Mouse (Mus musculus): ENCODE data around the gene Ptrh1. TPM values are rescaled to one million over a fixed set of nuclear protein-coding genes. Genes with fewer than 3 reads are reported as not detected.
A peak's percentile ranks its signal among the peaks of the same experiment; 100 is the strongest.

The Ptrh1 gene
- polyA plus RNA-seq, 1 experiment from 2014 or later: 4.9 TPM

GRCm38 (mm10) chr2:32759001-32759400, 16.6 kb upstream of the Ptrh1 start:
- Histone ChIP-seq H3K27ac (ENCODE audit: low read depth, low read length) (no peak overlapping the region), H3K4me2 (no peak overlapping the region), H3K27me3 (replicated peaks; ENCODE audit: control insufficient read depth, insufficient read depth, low read length) (no peaks in the 10 kb centered on the region), H3K36me3 (ENCODE audit: control insufficient read depth, insufficient read depth, low read length) (peaks cover 12% of the 10 kb centered on the region), H3K4me1 (replicated peaks; ENCODE audit: control insufficient read depth, insufficient read depth, low read length) (no peaks in the 10 kb centered on the region), H3K4me3 (ENCODE audit: low read depth, low read length) (no peak overlapping the region), H3K9me3 (ENCODE audit: control insufficient read depth, low read length) (no peaks in the 10 kb centered on the region), H3K9ac (ENCODE audit: low read depth, low read length) (no peak overlapping the region)
- WGBS: 85% methylated on average over 2 of the region's 2 CpGs
- no peak for ATAC-seq (replicated peaks; ENCODE audit: low FRiP score)
- DNase-seq (ENCODE audit: low spot score): no peak

- Histone ChIP-seq H3K9me3 (ENCODE audit: control insufficient read depth, low read length) (no peaks in the 10 kb centered on the region), H3K9ac (ENCODE audit: low read depth, low read length) (no peak overlapping the region), H3K27me3 (replicated peaks; ENCODE audit: control insufficient read depth, insufficient read depth, low read length) (no peaks in the 10 kb centered on the region), H3K36me3 (ENCODE audit: control insufficient read depth, insufficient read depth, low read length) (peaks cover 12% of the 10 kb centered on the region), H3K4me3 (ENCODE audit: low read depth, low read length) (no peak overlapping the region), H3K4me2 (no peak overlapping the region), H3K27ac (ENCODE audit: low read depth, low read length) (no peak overlapping the region), H3K4me1 (replicated peaks; ENCODE audit: control insufficient read depth, insufficient read depth, low read length) (no peaks in the 10 kb centered on the region)
- DNase-seq (ENCODE audit: low spot score): no peak
- ATAC-seq (replicated peaks; ENCODE audit: low FRiP score): no peak
- 86% methylated on average over 14 of the region's 14 CpGs for whole genome bisulfite sequencing
Measured at GRCm38 (mm10) chr2:32761361-32761760, 14.2 kb upstream of the Ptrh1 start.

DNA sequence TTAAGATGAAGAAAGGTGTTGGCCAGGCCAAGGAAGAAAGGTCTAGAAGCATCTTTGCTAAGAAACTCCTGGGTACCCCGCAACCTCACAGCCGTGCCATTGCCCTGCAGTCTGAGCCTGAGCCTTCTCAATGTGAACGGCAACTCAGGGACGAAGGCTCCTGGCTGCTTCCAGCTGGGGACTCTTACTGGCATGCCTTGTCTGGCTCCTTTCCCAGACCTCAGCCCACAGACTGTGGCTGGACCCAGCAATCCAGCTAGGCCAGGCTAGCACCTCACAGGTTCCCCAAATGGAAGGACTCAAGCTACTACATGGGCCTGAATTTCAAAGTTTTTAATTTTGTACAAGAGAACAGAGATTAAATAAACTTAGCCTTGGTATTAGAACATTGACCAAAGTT, 13.7 kb upstream of the Ptrh1 start:
- 87% methylated on average over 4 of the region's 4 CpGs for WGBS
- Histone ChIP-seq H3K4me2 (no peak overlapping the region), H3K27ac (ENCODE audit: low read depth, low read length) (no peak overlapping the region), H3K9ac (ENCODE audit: low read depth, low read length) (no peak overlapping the region), H3K36me3 (ENCODE audit: control insufficient read depth, insufficient read depth, low read length) (peaks cover 12% of the 10 kb centered on the region), H3K4me1 (replicated peaks; ENCODE audit: control insufficient read depth, insufficient read depth, low read length) (0 out of 2 replicates have a peak, but pooled peaks cover 3% of the 10 kb centered on the region), H3K4me3 (ENCODE audit: low read depth, low read length) (no peak overlapping the region), H3K27me3 (replicated peaks; ENCODE audit: control insufficient read depth, insufficient read depth, low read length) (no peaks in the 10 kb centered on the region), H3K9me3 (ENCODE audit: control insufficient read depth, low read length) (no peaks in the 10 kb centered on the region)
- ATAC-seq (replicated peaks; ENCODE audit: low FRiP score) (no peak), DNase-seq (ENCODE audit: low spot score) (no peak)

GRCm38 (mm10) chr2:32763353-32763752, 12.2 kb upstream of the Ptrh1 start:
- Histone ChIP-seq H3K27me3 (replicated peaks; ENCODE audit: control insufficient read depth, insufficient read depth, low read length) (no peaks in the 10 kb centered on the region), H3K9me3 (ENCODE audit: control insufficient read depth, low read length) (no peaks in the 10 kb centered on the region), H3K36me3 (ENCODE audit: control insufficient read depth, insufficient read depth, low read length) (peaks cover 12% of the 10 kb centered on the region), H3K9ac (ENCODE audit: low read depth, low read length) (no peak overlapping the region), H3K4me3 (ENCODE audit: low read depth, low read length) (no peak overlapping the region), H3K27ac (ENCODE audit: low read depth, low read length) (no peak overlapping the region), H3K4me2 (no peak overlapping the region), H3K4me1 (replicated peaks; ENCODE audit: control insufficient read depth, insufficient read depth, low read length) (peaks cover 11% of the 10 kb centered on the region; the same call in 1 of the 2 replicates)
- DNase-seq (ENCODE audit: low spot score) (no peak), ATAC-seq (replicated peaks; ENCODE audit: low FRiP score) (no peak)
- 62% methylated on average over 3 of the region's 3 CpGs for WGBS

DNA sequence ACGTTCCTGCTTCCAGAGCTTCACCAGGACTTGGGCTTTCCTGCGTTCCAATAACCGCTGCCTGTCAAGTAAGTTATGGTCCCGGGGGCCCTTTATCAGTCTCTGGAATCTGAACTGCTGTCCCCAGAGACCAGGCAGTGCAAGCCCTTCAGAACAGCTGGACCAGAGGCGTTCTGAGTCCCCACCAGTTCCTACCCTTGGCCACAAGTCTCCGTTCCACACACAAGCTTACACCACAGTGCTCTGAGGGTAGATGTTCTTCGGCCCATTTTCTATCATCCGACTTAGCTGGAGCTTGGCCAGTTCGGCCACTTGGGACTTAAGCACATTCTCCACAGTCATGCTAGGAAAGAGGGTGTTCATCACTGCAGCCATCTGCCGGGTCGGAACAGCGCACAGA, 8.3 kb upstream of the Ptrh1 start:
- 72% methylated on average over 12 of the region's 12 CpGs for WGBS
- ATAC-seq (replicated peaks; ENCODE audit: low FRiP score): no peak

GRCm38 (mm10) chr2:32768661-32769285, 6.8 kb upstream of the Ptrh1 start:
- ATAC-seq (replicated peaks; ENCODE audit: low FRiP score): peak; percentile 85
- peaks cover 29% of the 10 kb centered on the region for H3K4me1 ChIP-seq (replicated peaks; ENCODE audit: control insufficient read depth, insufficient read depth, low read length)

More for the DNA sequence above, 8.3 kb upstream of the Ptrh1 start:
- DNase-seq (ENCODE audit: low spot score): no peak
- no peak overlapping the region for H3K27ac ChIP-seq (ENCODE audit: low read depth, low read length)
- no peak overlapping the region for H3K4me2 ChIP-seq
- no peaks in the 10 kb centered on the region for H3K27me3 ChIP-seq (replicated peaks; ENCODE audit: control insufficient read depth, insufficient read depth, low read length)
- no peak overlapping the region for H3K9ac ChIP-seq (ENCODE audit: low read depth, low read length)
- peaks cover 29% of the 10 kb centered on the region for H3K4me1 ChIP-seq (replicated peaks; ENCODE audit: control insufficient read depth, insufficient read depth, low read length)
- no peak overlapping the region for H3K4me3 ChIP-seq (ENCODE audit: low read depth, low read length)
- H3K9me3 ChIP-seq (ENCODE audit: control insufficient read depth, low read length): no peaks in the 10 kb centered on the region
- H3K36me3 ChIP-seq (ENCODE audit: control insufficient read depth, insufficient read depth, low read length): peaks cover 2% of the 10 kb centered on the region; the same call in 1 of the 2 replicates

DNA sequence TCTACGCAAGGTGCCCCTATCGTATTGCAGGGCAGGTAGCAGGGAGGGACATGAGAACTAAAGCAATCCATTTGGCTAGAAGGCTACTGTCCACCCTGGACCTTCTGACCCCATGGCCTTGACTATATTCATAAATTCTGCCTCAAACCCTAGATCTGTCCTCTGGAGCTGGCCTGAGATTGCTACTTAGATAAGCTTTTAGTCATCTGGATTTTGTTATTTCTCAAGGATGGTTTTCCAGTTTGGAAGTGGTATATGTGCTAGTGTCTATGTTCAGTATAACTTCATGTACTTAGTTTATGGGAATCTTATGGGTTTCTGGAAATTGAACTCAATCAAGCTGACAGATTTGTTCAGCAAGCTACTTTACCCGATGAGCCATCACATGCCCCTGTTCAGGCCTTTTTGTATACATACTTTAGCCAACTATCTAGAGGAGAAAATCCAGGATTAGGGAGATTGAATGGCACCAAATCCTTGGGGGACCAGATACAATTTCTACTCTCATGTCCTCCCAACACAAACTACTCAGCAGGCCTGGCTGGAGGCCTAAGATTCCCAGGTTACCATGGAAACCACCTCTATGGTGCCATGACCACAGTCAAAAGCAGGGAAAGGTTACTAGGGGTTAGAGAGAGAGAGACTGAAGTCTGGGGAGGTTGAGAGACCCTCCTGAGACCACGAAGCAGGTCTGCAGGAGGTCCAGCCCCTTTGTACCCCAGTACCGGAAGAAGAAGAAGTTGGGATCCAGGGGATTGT, 6.1 kb upstream of the Ptrh1 start:
- no peak for DNase-seq (ENCODE audit: low spot score)
- H3K4me2 ChIP-seq: no peak overlapping the region
- WGBS: 81% methylated on average over 5 of the region's 5 CpGs
- peaks cover 29% of the 10 kb centered on the region for H3K4me1 ChIP-seq (replicated peaks; ENCODE audit: control insufficient read depth, insufficient read depth, low read length)
- H3K36me3 ChIP-seq (ENCODE audit: control insufficient read depth, insufficient read depth, low read length): no peaks in the 10 kb centered on the region
- peak overlapping the region; percentile 64; the same call in 1 of the 2 replicates for H3K27ac ChIP-seq (ENCODE audit: low read depth, low read length)
- H3K27me3 ChIP-seq (replicated peaks; ENCODE audit: control insufficient read depth, insufficient read depth, low read length): no peaks in the 10 kb centered on the region
- no peak overlapping the region for H3K4me3 ChIP-seq (ENCODE audit: low read depth, low read length)
- H3K9ac ChIP-seq (ENCODE audit: low read depth, low read length): no peak overlapping the region
- no peaks in the 10 kb centered on the region for H3K9me3 ChIP-seq (ENCODE audit: control insufficient read depth, low read length)
- no peak for ATAC-seq (replicated peaks; ENCODE audit: low FRiP score)

More at GRCm38 (mm10) chr2:32768661-32769285, 6.8 kb upstream of the Ptrh1 start:
- Histone ChIP-seq H3K4me2 (peak overlapping the region; percentile 51), H3K36me3 (ENCODE audit: control insufficient read depth, insufficient read depth, low read length) (no peaks in the 10 kb centered on the region), H3K9me3 (ENCODE audit: control insufficient read depth, low read length) (no peaks in the 10 kb centered on the region), H3K4me3 (ENCODE audit: low read depth, low read length) (no peak overlapping the region), H3K27ac (ENCODE audit: low read depth, low read length) (peak overlapping the region; percentile 64; the same call in 1 of the 2 replicates), H3K27me3 (replicated peaks; ENCODE audit: control insufficient read depth, insufficient read depth, low read length) (no peaks in the 10 kb centered on the region), H3K9ac (ENCODE audit: low read depth, low read length) (no peak overlapping the region)
- WGBS: 40% methylated on average over 19 of the region's 19 CpGs
- peak; percentile 45 for DNase-seq (ENCODE audit: low spot score)

GRCm38 (mm10) chr2:32771886-32772285, 3.7 kb upstream of the Ptrh1 start:
- 19% methylated on average over 12 of the region's 12 CpGs for WGBS
- H3K9ac ChIP-seq (ENCODE audit: low read depth, low read length): 0 out of 2 replicates have a peak overlapping the region, but pooled peaks have one; percentile 18
- DNase-seq (ENCODE audit: low spot score) (peak; percentile 45), ATAC-seq (replicated peaks; ENCODE audit: low FRiP score) (no peak)
- H3K36me3 ChIP-seq (ENCODE audit: control insufficient read depth, insufficient read depth, low read length): no peaks in the 10 kb centered on the region
- peaks cover 31% of the 10 kb centered on the region for H3K4me1 ChIP-seq (replicated peaks; ENCODE audit: control insufficient read depth, insufficient read depth, low read length)
- H3K27me3 ChIP-seq (replicated peaks; ENCODE audit: control insufficient read depth, insufficient read depth, low read length): no peaks in the 10 kb centered on the region
- no peak overlapping the region for H3K4me3 ChIP-seq (ENCODE audit: low read depth, low read length)
- 0 out of 2 replicates have a peak overlapping the region, but pooled peaks have one; percentile 18 for H3K4me2 ChIP-seq
- no peak overlapping the region for H3K27ac ChIP-seq (ENCODE audit: low read depth, low read length)
- H3K9me3 ChIP-seq (ENCODE audit: control insufficient read depth, low read length): no peaks in the 10 kb centered on the region

All from liver, embryonic 11.5 days (tissue).